Mouse (Mus musculus): ENCODE measurements at regions not wholly inside any gene's neighbourhood (a gene's known extent, or its start where the extent isn't known, plus 50 kb on each side); places are given as distances from the start of the nearest gene placed in this dataset.

DNA sequence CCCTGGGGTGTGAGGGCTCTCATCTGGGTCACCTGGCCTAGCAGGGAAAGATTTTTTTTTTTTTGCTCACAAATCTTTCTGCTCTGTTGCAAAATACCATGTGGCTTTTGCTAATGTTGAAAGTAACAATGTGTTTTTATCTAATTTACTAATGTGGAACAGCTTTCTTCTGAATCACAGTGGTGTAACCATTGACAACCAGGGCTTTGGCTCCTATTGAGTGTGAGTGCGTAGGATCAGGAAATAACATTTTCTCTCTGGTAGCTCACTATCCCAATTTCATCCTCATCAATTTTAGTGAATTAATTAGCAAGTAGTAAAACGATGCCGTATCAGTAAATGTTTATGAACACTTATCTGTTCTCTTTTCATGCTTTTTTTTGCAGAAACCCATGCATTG, 163.9 kb upstream of the Pter start:
- WGBS (ENCODE audit: insufficient replicate concordance): 71% methylated on average over 3 of the region's 3 CpGs
- Histone ChIP-seq H3K4me3 (ENCODE audit: insufficient read depth in 1 of 2, low read depth in 2 of 2, low read length in 2 of 2) (no peak overlapping the region), H3K27me3 (ENCODE audit: control insufficient read depth, insufficient read depth, low read length) (no peaks in the 10 kb centered on the region), H3K9me3 (ENCODE audit: control insufficient read depth, low read length) (no peaks in the 10 kb centered on the region), H3K4me2 (ENCODE audit: low read depth) (no peak overlapping the region), H3K27ac (no peak overlapping the region), H3K9ac (replicated peaks) (no peak overlapping the region), H3K4me1 (replicated peaks; ENCODE audit: control insufficient read depth in 2 of 2, insufficient read depth in 2 of 2, low read length in 1 of 2) (no peaks in the 10 kb centered on the region), H3K36me3 (replicated peaks; ENCODE audit: control insufficient read depth, insufficient read depth, low read depth) (no peaks in the 10 kb centered on the region)
- DNase-seq (ENCODE audit: low read depth in 3 of 3, low spot score in 3 of 3) (no peak), ATAC-seq (ENCODE audit: insufficient read depth) (no peak)
- TF ChIP-seq EP300 (IDR thresholded peaks at IDR 0.05; ENCODE audit: low read depth) (no peak), CTCF (IDR thresholded peaks at IDR 0.05; ENCODE audit: low read depth) (no peak)

DNA sequence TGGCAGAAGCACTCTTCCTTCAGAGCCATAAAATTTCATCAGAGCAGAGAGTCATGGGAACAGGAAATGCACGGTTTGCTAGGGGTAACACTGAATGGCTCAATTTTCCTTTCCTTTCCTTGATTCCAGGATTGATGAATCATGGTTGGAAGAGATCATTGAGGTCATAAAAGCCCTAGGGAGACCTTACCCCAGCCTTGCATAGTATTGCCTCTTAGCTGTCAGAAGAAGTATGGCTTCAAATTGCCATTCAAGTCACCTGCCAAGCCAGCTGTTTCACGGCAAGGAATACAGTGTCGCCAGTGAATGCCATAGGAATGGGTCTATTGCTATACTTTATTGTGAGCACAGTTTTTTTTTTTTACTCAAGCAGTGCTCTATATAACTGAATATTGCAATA, 162.4 kb upstream of the Pter start:
- no peak for DNase-seq (ENCODE audit: low read depth in 3 of 3, low spot score in 3 of 3)
- 70% methylated on average over 3 of the region's 3 CpGs for WGBS (ENCODE audit: insufficient replicate concordance)
- no peak for TF ChIP-seq EP300 (IDR thresholded peaks at IDR 0.05; ENCODE audit: low read depth)
- no peak for TF ChIP-seq CTCF (IDR thresholded peaks at IDR 0.05; ENCODE audit: low read depth)

DNA sequence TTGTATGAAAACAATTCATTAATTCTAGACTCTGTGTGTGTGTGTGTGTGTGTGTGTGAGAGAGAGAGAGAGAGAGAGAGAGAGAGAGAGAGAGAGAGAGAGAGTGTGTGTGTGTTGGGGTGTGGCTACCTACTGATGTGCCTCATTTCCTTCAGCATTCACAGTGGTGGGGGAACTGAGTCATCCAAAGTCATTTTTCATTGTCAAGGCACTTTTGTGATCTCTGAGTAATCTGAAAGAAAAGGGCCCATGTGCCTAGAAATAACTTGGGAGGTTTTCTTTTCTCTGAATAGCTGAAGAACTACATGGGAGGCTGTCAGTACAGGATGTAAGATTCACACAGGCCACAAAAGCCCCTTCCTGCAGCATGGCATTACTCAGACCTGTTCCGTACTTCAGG, 159.3 kb upstream of the Pter start:
- Histone ChIP-seq H3K4me3 (ENCODE audit: insufficient read depth in 1 of 2, low read depth in 2 of 2, low read length in 2 of 2) (no peak overlapping the region), H3K27ac (no peak overlapping the region), H3K36me3 (replicated peaks; ENCODE audit: control insufficient read depth, insufficient read depth, low read depth) (no peaks in the 10 kb centered on the region), H3K4me2 (ENCODE audit: low read depth) (no peak overlapping the region), H3K27me3 (ENCODE audit: control insufficient read depth, insufficient read depth, low read length) (no peaks in the 10 kb centered on the region), H3K4me1 (replicated peaks; ENCODE audit: control insufficient read depth in 2 of 2, insufficient read depth in 2 of 2, low read length in 1 of 2) (no peaks in the 10 kb centered on the region), H3K9ac (replicated peaks) (no peak overlapping the region), H3K9me3 (ENCODE audit: control insufficient read depth, low read length) (no peaks in the 10 kb centered on the region)
- no peak for TF ChIP-seq CTCF (IDR thresholded peaks at IDR 0.05; ENCODE audit: low read depth)
- no peak for TF ChIP-seq EP300 (IDR thresholded peaks at IDR 0.05; ENCODE audit: low read depth)
- ATAC-seq (ENCODE audit: insufficient read depth) (no peak), DNase-seq (ENCODE audit: low read depth in 3 of 3, low spot score in 3 of 3) (no peak)
- WGBS (ENCODE audit: insufficient replicate concordance): 41% methylated on average over 1 of the region's 1 CpGs

More for the DNA sequence above, 162.4 kb upstream of the Pter start:
- no peak overlapping the region for H3K4me2 ChIP-seq (ENCODE audit: low read depth)
- no peak overlapping the region for H3K4me3 ChIP-seq (ENCODE audit: insufficient read depth in 1 of 2, low read depth in 2 of 2, low read length in 2 of 2)
- H3K9ac ChIP-seq (replicated peaks): no peak overlapping the region
- ATAC-seq (ENCODE audit: insufficient read depth): no peak
- H3K4me1 ChIP-seq (replicated peaks; ENCODE audit: control insufficient read depth in 2 of 2, insufficient read depth in 2 of 2, low read length in 1 of 2): no peaks in the 10 kb centered on the region
- H3K27me3 ChIP-seq (ENCODE audit: control insufficient read depth, insufficient read depth, low read length): no peaks in the 10 kb centered on the region
- no peak overlapping the region for H3K27ac ChIP-seq
- H3K36me3 ChIP-seq (replicated peaks; ENCODE audit: control insufficient read depth, insufficient read depth, low read depth): no peaks in the 10 kb centered on the region
- H3K9me3 ChIP-seq (ENCODE audit: control insufficient read depth, low read length): no peaks in the 10 kb centered on the region

DNA sequence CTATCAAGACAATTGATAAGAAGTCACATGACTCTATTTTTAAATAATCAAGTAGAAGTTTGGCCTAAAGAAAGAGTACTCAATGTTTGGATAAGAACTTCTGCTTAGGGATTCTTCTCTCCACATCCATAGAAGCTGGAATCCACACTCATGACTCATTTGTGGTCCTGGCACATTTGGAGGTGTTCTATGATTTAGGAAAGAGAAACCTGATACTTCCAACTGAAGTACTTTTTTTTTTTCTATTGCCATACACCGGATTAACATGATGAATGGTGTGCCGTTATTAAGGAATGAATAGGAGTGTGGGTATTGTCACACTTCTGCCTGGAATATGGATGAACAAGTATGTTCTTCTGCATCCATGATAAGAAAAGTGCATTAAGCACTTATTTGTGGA, 158.5 kb upstream of the Pter start:
- DNase-seq (ENCODE audit: low read depth in 3 of 3, low spot score in 3 of 3) (no peak), ATAC-seq (ENCODE audit: insufficient read depth) (no peak)
- no peaks in the 10 kb centered on the region for H3K27me3 ChIP-seq (ENCODE audit: control insufficient read depth, insufficient read depth, low read length)
- no peak for TF ChIP-seq CTCF (IDR thresholded peaks at IDR 0.05; ENCODE audit: low read depth)
- TF ChIP-seq EP300 (IDR thresholded peaks at IDR 0.05; ENCODE audit: low read depth): no peak
- WGBS (ENCODE audit: insufficient replicate concordance): 74% methylated on average over 2 of the region's 2 CpGs
- no peak overlapping the region for H3K9ac ChIP-seq (replicated peaks)
- H3K4me2 ChIP-seq (ENCODE audit: low read depth): no peak overlapping the region
- H3K4me3 ChIP-seq (ENCODE audit: insufficient read depth in 1 of 2, low read depth in 2 of 2, low read length in 2 of 2): no peak overlapping the region
- H3K9me3 ChIP-seq (ENCODE audit: control insufficient read depth, low read length): no peaks in the 10 kb centered on the region
- H3K4me1 ChIP-seq (replicated peaks; ENCODE audit: control insufficient read depth in 2 of 2, insufficient read depth in 2 of 2, low read length in 1 of 2): no peaks in the 10 kb centered on the region
- no peaks in the 10 kb centered on the region for H3K36me3 ChIP-seq (replicated peaks; ENCODE audit: control insufficient read depth, insufficient read depth, low read depth)
- H3K27ac ChIP-seq: no peak overlapping the region

DNA sequence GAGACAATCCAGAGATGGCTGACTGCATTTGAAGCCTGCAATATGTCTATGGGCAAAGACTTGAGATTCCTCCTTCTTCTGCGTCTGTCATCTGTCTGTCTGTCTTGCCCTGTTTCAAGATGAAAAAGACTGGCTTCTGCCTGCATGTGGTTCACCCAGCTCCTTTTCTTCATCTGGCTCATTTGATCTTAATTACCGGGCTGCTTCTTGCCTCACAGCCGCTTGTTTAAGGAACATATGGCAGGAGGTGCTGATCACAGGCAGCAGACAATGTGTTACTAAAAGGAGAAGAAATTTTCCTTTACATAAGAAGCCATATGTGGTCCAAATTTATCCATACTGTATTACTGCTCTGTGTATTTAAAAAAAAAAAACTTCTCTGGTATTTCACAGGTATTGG, 147.0 kb upstream of the Pter start:
- Histone ChIP-seq H3K27me3 (ENCODE audit: control insufficient read depth, insufficient read depth, low read length) (no peaks in the 10 kb centered on the region), H3K27ac (no peak overlapping the region), H3K9me3 (ENCODE audit: control insufficient read depth, low read length) (no peaks in the 10 kb centered on the region), H3K4me1 (replicated peaks; ENCODE audit: control insufficient read depth in 2 of 2, insufficient read depth in 2 of 2, low read length in 1 of 2) (no peaks in the 10 kb centered on the region), H3K4me3 (ENCODE audit: insufficient read depth in 1 of 2, low read depth in 2 of 2, low read length in 2 of 2) (no peak overlapping the region), H3K4me2 (ENCODE audit: low read depth) (no peak overlapping the region), H3K9ac (replicated peaks) (no peak overlapping the region), H3K36me3 (replicated peaks; ENCODE audit: control insufficient read depth, insufficient read depth, low read depth) (no peaks in the 10 kb centered on the region)
- ATAC-seq (ENCODE audit: insufficient read depth) (no peak), DNase-seq (ENCODE audit: low read depth in 3 of 3, low spot score in 3 of 3) (no peak)
- WGBS (ENCODE audit: insufficient replicate concordance): 61% methylated on average over 3 of the region's 3 CpGs
- TF ChIP-seq EP300 (IDR thresholded peaks at IDR 0.05; ENCODE audit: low read depth): no peak
- TF ChIP-seq CTCF (IDR thresholded peaks at IDR 0.05; ENCODE audit: low read depth): no peak

Data from liver, embryonic 14.5 days (tissue).